Mouse (Mus musculus): ENCODE data around the gene Slc22a14.

DNA sequence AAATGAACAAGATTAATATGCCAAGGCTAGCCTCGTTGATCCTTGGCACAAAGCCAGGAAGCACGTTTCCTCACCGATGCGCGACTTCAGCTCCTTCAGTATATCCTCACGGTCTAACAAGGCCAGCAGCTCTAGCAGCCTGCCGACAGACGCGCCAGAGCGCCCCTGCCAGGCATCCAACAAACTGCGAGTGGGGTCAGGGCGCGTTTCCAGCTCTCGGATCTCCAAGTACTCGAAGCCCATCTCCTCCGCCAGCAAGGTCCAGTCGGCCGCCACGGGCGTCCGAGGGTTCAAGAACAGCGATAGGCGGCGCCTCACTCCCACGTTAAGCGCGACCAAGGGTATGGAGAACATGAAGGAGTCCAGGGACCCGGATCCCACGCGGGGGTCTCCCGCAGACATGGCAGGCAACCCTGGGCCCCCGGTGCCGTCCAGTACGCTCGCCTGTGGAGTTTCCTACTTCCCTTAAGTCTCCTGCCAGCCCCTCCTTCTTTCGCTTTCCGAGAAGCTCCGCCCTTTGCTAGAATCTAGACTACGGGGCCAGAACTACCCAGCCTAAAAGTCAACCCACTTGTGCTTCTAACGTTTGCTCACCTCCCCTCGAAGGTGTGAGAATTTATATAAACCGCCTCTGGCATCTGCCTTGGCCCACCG is 25.7 kb downstream of the Slc22a14 start, which contains the start of gene Acaa1a:
- TF ChIP-seq CHD2 (IDR thresholded peaks at IDR 0.05; ENCODE audit: low read depth, low read length) (no peak), ZC3H11A (IDR thresholded peaks at IDR 0.05; ENCODE audit: borderline replicate concordance, low read depth, low read length) (no peak)
